Mouse (Mus musculus): ENCODE data around the gene Kpna7.
"Not testable (repeated sequence)": the region's sequence is repeated elsewhere in the genome, so short reads cannot be mapped to it uniquely, and the experiment has no call there.

Gene Kpna7

DNA sequence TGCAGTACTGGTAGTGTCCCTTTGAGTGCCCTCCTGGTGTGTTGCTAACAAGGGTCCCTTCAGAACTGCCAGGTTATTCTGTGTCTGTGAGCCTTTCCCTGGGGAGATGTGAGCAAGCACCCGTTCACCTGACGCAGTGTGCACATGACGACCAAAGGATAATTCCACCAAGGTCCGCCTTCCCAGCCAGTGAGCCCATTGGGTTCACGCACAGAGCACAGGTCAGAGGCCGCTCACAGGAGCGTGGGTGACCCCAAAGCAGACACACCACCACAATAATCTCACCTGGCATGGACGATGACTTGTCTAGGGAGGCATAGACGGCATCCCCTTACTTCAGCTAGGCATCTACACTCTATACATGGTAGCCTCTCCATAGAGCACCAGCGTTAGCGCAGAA lies 17.6 kb upstream of the Kpna7 start:
- not testable (repeated sequence) for DNase-seq

DNA sequence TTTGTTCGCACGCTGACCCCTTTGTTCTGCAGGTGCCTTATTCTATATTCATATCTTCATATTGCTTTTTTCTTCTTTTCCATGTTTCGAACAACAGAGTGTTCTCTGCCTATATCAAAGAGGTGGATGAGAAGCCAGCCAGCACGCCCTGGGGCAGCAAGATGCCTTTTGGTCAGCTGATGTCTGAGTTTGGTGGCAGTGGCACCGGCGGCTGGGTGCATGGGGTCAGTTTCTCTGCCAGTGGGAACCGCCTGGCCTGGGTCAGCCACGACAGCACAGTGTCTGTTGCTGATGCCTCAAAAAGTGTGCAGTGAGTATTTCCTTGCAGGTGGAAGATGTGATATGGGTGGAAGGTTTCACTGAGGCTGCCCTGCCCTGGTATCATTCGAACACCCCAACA lies 17.1 kb upstream of the Kpna7 start:
- no peak for DNase-seq

DNA sequence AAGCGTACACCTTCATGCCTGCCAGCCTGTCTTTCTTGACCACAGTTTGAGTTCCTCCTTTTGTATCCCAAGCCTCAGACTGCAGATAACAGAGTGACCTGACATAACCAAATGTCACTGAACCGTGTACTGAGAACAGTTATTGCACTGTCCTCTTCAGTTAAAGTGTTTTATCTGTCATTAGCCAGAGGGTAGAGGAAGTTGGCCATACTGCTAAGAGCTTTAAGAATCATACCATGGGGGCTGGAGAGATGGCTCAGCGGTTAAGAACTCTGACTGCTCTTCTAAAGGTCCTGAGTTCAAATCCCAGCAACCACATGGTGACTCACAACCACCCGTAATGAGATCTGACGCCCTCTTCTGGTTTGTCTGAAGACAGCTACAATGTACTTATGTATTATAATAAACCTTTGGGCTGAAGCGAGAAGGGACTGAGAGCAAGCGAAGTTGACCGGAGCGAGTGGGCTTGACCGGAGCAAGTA lies 14.6 kb upstream of the Kpna7 start:
- no peak for DNase-seq

DNA sequence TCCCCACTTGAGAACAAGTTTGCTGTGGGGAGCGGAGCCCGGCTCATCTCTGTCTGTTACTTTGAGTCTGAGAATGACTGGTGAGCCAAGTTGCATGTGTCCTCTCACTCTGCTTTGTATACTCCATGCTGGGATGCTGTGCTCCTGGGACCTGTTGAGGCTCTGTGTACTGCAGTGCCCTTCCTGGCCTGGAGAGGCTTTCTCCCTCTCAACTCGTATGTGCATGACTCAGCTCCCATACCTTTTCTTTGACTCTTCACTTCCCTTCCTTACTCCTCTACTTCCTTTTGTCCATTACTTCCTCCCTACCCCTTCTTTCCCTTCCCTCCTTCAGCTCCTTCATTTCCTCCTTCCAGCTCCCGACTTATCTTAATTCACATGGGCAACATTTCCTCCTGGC lies 12.4 kb upstream of the Kpna7 start:
- DNase-seq, result no peak

DNA sequence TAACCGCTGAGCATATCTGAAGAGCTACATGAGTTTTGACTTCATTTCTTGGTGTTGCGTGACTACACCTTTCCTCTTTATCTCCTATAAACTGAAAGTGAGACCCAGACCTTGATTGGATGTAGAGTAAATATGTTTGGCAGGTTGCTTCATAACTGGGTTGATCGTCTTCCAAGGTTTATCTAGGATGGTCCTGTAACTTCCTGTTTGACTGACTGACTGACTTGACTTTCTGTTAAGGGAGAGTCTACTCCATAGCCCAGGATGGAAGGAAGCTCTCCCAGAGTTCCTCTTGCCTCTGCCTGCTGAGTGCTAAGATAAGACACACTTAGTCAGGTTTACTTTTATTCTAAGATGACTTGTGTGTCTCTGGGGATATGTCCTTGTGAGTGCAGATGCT lies 6.0 kb upstream of the Kpna7 start:
- no peak for DNase-seq

DNA sequence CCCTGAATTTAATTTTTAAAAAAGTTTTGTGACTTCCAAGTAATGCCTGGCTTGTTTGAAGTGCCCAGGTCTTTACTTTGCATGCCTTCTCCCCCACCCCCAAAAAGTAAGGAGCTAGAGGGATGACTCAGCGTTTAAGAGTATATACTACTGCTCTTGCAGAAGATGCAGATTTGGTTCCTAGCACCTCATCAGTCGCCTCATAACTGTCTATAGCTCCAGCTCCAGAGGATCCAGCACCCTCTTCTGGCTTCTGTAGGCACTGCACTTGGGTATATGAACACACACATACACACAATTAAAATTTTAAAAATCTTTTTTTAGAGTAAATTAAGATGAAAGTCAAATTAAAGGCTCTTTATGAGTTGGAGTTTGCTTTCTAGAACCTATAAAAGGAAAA lies 4.4 kb upstream of the Kpna7 start:
- no peak for DNase-seq

DNA sequence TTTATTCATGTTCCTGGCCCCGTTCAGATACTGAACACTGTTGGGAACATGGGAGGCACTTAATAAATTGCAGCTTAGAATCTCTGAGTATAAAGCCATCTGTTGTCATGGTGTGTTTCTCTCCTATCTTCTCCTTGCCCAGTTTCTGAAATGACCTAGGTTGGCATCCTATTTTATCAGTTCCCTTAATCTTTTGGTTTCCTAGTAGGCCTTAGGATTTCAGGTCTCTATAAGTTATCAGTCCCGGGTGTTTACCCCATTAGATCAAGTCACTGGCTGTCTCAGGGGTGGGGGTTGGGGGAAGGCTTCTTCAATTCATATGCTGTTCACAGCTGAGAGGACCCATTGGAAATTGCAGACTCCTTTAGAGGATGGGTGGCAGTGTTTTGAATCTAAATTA lies 992 bp upstream of the Kpna7 start:
- no peak for DNase-seq

DNA sequence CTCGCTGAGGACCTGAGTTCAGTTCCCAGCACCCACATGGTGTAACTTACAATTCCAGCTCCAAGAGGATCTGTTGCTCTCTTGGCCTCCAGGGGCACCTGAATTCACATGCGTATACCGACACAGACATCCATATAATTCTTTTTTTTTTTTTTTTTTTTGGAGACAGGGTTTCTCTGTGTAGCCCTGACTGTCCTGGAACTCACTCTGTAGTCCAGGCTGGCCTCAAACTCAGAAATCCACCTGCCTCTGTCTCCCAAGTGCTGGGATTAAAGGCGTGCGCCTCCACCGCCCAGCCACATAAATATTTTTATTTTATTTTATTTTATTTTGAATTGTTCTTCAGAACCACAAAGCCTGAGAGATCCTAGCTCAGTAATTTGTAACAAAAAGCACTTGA lies 629 bp downstream of the Kpna7 start:
- DNase-seq, result not testable (repeated sequence)

DNA sequence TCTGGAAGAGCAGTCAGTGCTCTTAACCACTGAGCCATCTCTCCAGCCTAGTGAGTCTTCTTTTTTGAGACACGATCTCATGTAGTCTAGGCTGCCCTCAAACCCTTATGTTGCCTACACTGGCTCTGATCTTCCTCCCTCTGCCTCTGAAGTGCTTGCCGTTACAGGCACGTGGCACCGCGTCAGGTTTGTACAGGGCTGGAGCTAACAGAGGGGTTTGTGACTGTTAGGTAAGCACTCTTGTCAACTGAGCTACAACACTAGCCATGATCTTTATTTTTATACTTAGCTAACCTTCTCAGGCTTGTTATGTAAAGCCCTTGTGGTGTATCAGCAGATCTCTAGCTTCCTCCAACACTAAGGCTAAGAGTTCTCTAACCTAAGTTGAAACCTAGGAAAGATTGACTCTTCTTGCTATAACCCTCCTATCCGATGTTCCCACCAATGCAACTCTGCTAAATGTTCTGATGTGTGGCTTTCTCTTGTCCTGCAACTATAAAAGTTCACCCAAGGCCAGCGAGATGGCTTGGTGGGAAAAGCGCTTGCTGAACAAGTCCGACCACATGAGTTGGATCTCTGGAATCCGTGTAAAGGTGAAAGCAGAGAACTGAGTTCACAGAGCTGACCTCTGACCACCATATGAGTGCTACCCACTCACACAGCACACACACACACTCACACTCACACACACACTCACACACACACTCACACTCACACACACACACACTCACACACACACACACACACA lies 1.8 kb downstream of the Kpna7 start:
- no peak for DNase-seq

DNA sequence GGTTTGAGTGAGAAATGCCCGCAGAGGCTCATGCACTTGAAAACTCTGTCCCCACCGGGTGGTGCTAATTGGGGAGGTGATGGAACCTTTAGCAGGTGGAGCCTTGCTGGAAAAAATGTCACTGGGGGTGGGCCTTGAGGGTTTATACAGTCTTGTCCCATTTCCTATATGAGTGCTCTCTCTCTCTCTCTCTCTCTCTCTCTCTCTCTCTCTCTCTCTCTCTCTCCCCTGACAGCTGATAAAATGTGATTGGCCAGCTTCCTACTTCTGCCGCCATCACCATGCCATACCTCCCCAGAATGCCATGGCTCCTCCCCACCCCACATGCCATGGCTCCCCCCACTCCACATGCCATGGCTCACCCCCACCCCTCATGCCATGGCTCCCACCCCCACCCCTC lies 8.7 kb downstream of the Kpna7 start:
- DNase-seq, result no peak

DNA sequence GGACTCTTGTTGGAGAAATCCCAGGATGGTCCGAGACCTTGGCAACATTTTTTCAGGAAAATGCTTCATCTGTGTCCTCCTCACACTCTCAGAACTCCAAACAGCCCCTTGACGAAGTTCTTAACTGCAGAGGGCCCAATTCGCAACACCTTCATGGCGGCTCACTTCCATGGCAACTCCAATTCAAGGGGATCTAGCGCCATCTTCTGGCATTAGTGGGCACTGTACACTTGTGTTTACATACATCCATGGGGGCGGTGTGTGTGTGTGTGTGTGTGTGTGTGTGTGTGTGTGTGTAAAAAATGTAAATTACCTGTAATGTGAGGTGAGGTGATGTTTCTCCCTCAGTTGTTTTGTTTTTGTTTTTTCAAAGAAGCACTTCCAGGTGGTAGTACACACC lies 12.5 kb downstream of the Kpna7 start:
- DNase-seq, result peak; percentile 55

DNA sequence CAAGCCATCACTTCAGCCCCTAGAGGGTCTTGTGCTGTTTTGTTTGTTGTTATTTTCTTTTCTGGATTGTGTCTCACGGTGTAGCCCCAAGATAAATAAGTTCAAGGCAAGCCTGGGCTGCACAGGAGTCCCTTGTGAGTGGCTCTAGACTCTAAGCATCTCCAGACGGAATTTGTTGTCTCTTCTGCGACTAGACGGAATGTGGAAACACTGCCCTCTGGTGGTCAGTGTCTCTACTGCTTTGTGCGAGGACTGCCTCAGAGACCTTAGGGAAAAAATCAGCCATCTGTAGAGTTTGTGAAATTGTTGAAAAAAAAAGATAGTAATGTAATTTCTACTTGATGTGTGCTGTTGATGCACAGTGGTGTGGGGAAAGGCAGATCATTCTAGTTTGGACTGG lies 14.1 kb downstream of the Kpna7 start:
- peak; percentile 83 for DNase-seq

DNA sequence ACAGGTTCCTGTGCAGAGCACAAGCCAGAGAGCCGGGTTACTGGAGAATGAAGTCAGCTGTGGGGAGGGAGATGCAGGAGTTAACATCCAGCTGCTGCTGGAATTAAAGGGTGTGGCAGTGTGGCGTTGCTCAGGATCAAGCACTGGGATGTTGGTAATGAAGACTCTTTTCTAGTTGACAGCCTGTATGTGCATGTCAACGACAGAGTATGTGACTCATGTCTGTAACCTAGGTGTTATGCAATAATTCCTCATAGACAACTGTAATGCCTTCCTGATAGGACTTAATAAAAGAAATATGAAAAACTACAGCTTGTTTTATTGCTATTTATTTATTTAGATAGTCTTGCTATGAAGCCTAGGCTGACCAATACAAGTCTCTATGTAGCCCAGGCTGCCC lies 15.0 kb downstream of the Kpna7 start:
- DNase-seq, result no peak

DNA sequence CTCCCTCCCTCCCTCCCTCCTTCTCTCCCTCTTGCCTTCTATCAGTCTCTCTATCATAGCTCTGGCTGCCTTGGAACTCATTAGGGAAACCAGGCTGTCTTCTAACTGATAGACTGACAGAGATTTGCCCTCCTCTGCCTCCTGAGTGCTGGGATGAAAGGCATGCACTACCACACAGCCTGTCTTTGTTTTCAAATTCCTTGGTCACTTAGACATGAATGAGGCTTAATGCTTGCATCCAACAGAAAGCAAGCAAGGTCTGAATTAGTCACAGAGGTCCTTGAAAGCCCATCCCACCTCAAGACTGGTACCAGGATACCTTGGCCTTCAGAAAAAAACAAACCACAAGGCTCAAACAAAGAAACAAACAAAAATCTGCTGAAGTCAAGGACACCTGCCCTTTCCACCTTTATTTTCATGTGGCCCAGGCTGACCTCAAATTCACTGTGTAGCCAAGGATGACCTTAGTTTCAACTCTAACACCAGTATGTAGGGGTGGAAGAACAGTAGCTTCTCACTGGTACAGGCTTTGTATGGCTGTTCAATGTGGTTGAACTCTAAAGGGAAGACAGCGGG lies 19.0 kb downstream of the Kpna7 start:
- no peak for DNase-seq

DNA sequence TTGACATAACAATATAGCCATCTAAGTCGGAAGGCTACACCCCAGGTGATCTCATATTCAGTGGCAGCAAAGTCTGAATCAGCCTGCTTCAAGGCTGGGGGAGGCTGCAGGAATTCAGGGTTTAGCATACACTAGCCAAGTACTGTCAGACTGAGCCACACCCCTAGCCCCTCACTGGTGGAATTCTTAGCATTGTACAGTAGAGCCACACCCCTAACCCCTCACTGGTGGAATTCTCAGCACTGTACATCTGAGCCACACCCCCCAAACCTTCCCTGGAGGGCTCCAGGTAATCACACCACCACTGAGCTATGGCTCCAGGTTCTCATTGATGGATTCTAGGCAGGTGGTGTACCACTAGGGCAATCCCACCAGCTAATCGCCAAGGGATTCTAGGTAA lies 24.3 kb downstream of the Kpna7 start:
- DNase-seq, result no peak

DNA sequence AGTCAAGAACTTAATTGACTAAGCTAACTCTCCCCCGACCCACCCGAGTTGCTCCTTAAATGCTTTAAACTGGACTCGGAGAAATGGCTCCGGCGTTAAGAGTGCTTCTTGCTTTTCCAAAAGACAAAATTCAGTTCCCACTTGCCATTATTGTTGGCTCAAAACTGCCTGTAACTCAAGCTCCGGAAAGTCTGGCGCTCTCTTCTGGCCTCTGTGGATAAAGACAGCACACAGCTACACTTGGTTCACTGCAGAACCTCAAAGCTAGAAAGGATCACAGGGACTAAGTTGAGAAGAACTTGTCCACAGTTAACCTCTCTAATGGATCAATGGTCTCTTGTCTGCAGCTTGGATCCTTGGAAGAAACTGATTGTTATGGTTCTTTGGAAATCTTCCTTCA lies 25.1 kb downstream of the Kpna7 start:
- no peak for DNase-seq

DNA sequence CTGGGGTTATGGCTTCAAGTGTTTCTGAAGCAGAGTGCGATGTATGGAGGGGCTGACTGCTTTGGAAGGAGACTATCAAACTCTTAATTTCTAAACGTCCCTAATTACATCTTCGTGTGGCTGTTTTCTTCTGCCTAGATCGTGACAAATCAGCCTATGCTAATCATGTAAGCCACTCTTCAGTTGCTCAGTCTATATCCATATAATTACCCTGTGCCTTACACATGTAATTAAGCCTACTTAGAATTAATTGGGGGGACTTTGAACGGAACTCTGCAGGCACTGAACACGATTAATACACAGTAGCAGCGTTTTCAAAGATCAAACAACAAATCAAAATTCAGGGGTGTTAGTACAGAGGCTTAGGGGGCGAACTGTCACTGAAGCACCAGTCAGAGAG lies 25.9 kb downstream of the Kpna7 start:
- DNase-seq, result peak; percentile 15

DNA sequence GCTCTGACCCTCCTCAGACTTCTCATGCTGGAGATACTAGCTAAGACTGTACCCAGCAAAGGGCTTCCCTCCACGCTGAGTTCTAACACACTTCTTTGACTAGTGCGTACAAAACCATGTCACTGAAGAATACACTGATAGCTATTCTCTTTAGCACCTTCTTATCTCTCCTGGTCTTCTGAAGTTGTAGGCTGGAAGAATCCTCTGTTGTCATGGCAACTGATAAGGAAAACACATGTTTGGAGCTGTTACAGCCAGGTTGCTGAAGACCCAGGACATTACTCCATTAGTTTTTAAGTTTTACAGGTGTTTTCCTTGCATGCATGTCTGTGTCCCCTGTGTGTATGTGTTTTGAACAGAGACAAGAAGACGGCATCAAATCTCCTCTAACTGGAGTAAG lies 29.6 kb downstream of the Kpna7 start:
- not testable (repeated sequence) for DNase-seq

DNA sequence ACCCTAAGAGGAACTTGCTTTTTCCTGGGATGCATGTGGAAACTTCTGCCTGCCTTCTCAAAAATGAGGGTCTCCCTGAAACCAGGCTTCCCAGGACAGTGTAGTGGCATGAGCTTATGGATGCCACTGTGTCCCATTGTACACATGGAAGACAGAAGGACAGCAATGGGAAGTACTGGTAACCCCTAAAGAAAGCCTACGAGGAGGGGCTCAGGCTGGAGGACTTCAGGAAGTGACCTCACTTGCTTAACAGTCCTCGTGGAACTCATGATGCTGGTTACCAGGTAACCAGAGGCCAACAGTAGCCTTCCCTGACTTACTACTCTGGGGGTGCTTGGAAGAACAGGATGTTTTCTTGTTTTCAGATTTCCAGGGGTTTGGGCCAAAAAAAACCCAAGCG lies 41.1 kb downstream of the Kpna7 start, which contains the start of gene 1700018F24Rik:
Gene 1700018F24Rik (plus strand): TSS at position 301 of the 400 bp plus-strand sequence.
- DNase-seq, result not testable (repeated sequence)

DNA sequence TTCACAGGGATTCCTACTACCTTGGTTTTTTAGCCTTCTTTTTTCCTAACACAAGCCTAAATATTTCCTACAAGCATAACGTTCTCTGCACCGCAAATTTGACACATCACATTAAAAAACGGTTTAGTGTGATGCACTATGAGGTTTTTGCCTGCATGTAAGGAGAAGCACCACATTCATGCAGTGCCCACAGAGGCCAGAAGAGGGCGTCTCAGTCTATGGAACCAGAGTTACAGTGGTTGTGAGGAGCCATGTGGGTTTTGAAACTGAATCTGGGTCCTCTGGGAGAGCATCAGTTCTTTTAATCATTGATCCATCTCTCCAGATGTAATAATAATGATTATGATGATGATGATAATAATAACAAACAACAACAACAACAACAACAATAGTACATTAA lies 42.2 kb downstream of the Kpna7 start:
- peak; percentile 11 for DNase-seq

DNA sequence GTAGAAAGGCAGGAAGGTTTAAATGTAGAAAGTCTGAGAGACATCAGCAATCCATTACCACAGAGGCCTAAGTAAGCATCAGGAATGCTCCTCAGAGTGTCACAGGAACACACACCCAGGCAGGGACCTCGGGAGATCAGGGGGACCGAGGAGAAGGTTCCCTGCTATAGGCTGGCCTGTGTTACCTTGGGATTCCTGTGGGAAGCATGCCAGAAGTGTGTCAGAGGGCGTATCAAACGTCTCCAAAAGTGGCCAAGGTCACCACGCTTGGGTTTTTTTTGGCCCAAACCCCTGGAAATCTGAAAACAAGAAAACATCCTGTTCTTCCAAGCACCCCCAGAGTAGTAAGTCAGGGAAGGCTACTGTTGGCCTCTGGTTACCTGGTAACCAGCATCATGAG lies 51.4 kb downstream of the Kpna7 start, which contains the start of gene Gm4871:
Gene Gm4871 (minus strand): TSS at position 364 of the 400 bp plus-strand sequence.
- DNase-seq, result not testable (repeated sequence)

DNA sequence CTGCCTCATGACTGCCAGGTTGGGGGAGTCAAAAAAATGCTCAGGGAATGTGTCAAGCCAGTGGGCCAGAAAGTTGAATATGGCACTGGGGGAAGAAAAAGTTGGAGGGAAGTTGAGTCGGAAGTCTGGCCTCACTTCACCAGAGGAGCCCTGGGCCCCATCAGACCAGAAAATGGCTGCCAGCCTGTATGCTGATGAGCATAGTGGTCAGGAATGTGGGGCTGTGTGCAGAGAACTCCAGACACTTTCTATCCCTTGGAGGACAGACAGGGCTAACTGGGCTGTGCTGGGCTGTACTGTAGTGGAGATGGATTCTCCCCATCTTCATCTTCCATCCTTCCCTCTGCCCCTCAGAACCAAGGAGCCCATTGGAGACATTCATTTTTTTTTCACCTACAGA lies 53.4 kb downstream of the Kpna7 start:
- not testable (repeated sequence) for DNase-seq

DNA sequence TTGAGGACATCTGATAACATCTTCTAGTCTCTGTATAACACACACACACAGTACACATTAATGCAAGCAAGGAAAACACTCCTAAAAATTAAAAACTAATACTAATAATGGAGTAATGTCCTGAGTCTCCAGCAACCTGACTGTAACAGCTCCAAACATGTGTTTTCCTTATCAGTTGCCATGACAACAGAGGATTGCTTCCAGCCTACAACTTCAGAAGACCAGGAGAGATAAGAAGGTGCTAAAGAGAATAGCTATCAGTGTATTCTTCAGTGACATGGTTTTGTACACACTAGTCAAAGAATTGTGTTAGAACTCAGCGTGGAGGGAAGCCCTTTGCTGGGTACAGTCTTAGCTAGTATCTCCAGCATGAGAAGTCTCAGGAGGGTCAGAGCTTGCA lies 63.1 kb downstream of the Kpna7 start:
- DNase-seq, result not testable (repeated sequence)

DNA sequence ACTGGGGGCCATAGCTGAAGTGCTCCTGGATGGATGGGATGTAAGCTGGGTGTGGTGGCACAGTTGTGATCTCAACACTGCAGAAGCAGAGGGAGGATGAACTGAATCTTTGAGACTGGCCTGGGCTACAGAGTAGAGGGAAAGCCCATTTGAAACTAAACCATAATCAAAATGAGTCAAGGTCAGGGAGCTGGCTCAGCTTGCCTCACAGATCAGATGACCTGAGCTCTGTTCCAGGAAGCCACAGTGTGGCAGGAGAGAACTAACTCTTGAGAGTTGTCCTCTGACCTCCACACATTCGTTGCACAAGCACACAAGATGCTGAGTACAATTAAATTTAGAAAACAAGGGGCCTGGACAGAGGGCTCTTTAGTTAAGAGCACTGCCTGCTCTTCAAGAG lies 63.6 kb downstream of the Kpna7 start:
- not testable (repeated sequence) for DNase-seq

DNA sequence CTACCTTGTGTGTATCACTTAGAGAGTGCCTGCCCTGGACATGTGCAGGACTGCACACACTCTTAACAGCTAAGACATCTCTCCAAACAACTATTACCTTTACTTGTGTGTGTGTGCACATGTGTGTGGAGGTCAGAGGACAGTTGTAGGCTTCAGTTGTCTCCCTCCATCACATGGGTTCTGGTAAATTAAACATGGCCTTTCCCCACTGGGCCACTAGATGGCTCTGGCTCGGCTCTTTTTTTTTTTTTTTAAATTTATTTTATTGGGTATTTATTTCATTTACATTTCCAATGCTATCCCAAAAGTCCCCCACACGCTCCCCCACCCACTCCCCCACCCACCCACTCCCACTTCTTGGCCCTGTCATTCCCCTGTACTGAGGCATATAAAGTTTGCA lies 67.1 kb downstream of the Kpna7 start:
- not testable (repeated sequence) for DNase-seq

All from retina, postnatal 1 day (tissue).